Mouse (Mus musculus): ENCODE data around the gene Suv39h1.
"Not testable (repeated sequence)": the region's sequence is repeated elsewhere in the genome, so short reads cannot be mapped to it uniquely, and the experiment has no call there.

Suv39h1 gene

DNA sequence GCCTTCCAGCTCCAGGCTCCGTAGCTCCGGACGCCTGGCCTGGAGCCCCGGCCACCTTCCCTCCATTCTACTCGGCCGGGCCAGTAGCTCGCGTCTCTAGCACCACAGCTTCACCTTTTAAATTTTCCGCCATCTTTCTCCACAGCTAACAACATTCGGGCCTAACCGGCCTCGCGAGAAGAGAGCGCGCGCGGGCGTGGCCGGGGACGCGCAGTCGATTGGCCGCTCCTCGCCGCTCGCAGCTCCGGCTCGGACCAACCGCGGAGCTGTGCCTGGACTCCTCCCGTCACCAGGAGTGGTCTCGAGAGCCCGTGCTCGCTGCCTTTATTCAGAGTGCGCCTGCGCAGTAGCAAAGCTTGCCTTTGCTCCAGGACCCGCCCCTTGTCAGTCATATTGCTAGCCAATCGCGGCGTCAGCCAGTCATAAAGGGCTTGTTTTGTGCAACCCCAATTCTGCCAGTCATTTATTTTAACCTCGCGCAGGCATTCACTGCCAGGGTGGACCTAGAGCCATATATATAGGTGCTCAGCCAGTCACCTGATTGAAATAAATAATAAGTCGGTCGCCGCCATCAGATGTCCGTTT, at the start of gene Suv39h1:
Gene Suv39h1 (minus strand): TSS at position 331 of the 585 bp plus-strand sequence.
- DNase-seq (ENCODE audit: low read depth in 2 of 2, low spot score in 2 of 2): peak; percentile 85 to 87

DNA sequence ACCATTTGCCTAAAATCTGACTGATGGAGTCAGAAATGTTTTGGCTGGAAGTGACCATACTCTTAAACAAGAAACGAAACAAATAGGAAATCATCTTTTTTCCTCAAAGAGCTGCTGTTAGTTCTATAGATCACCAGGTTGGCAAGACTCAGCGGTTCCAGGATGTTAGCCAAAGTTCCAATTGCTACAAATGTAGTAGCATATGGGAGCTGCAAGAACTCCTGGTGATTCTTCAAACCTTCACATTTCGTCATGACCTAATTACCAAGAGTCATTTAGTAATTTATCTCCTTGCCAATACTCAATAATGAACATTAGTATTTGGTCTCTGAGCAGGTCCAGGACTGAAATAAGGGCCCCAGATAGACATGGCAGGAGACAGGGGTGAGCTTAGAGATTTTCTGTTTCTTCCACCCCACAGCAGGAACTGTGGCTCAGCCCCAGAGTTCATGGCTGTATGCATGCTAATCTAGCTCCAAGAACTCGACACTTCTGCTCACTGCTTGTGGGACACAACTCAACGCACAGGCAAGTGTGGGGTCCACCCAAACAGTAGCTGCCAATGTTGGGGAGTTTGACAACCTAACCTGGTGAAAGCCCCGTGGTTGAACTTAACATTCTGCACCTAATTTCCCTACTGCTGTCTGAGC, 49.4 kb upstream of the Suv39h1 start:
- DNase-seq (ENCODE audit: low read depth in 2 of 2, low spot score in 2 of 2): no peak

GRCm38 (mm10) chrX:8117264-8117663, 42.7 kb upstream of the Suv39h1 start:
- no peak for DNase-seq (ENCODE audit: low read depth in 2 of 2, low spot score in 2 of 2)

GRCm38 (mm10) chrX:8115275-8115674, 40.7 kb upstream of the Suv39h1 start:
- DNase-seq (ENCODE audit: low read depth in 2 of 2, low spot score in 2 of 2): no peak

GRCm38 (mm10) chrX:8105019-8105418, 30.5 kb upstream of the Suv39h1 start:
- no peak for DNase-seq (ENCODE audit: low read depth in 2 of 2, low spot score in 2 of 2)

GRCm38 (mm10) chrX:8102213-8102668, 27.7 kb upstream of the Suv39h1 start:
- no peak for DNase-seq (ENCODE audit: low read depth in 2 of 2, low spot score in 2 of 2)

DNA sequence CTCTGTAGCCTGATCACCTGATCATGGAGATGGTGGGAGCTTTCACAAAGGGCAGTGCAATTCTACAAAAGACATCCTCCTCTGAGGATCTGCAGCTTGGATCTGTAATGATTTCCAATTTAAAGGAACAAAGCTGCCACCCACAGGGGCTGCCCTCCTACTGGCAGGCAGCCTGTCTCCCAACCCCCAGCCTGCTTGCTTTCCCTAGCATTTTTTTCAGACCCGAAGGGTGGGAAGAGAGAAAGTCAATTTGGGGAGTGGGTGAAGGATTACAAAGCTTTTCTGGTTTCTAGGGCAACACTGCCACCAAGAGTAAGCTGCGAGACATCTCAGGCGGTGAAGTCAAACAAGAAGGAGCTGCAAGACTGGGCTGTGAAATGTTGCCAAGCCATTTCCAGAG, 26.5 kb upstream of the Suv39h1 start:
- DNase-seq (ENCODE audit: low read depth in 2 of 2, low spot score in 2 of 2): no peak

DNA sequence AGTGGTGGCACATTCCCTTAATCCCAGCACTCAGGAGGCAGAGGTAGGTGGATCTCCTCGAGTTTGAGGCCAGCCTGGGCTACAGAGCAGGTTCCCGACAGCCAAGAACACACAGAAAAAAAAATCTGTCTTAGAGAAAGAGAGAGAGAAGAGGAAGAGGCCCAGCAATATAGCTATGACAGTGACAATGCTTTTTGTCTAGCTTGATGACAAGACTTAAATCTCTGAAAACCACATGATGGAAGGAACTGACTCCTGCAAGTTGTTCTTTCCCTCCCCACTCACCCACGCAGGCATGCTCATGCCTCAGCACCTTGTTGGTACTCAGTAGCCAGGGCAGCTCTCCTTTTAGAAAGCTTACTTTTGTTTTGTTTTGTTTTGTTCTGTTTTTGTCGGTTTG, 24.9 kb upstream of the Suv39h1 start:
- DNase-seq (ENCODE audit: low read depth in 2 of 2, low spot score in 2 of 2): no peak

DNA sequence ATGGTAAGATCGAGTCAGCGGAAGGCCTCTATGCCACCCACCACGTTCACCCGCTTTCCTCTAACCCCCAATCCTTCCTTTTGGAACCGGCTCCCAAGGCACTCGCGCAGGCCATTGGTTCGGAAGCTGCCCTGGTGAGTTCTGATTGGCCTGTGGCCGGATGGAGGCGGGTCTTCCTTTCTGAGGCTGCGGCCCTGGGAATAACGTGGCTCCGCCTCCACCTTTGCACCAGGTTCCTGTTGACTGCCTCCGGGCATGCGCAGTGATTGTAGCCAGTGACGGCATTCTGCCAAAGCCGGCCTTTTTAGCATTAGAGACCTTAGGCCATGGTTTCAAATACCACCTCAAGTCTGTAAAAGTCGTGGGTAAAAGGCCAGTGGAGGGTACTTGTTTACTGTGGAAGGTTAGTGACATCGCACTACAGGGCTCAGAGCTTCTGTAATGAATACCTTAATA, 22.3 kb upstream of the Suv39h1 start:
- DNase-seq (ENCODE audit: low read depth in 2 of 2, low spot score in 2 of 2): peak; percentile 88 to 91

GRCm38 (mm10) chrX:8096068-8096786, 21.7 kb upstream of the Suv39h1 start:
- peak; percentile 77 to 90 for DNase-seq (ENCODE audit: low read depth in 2 of 2, low spot score in 2 of 2)

DNA sequence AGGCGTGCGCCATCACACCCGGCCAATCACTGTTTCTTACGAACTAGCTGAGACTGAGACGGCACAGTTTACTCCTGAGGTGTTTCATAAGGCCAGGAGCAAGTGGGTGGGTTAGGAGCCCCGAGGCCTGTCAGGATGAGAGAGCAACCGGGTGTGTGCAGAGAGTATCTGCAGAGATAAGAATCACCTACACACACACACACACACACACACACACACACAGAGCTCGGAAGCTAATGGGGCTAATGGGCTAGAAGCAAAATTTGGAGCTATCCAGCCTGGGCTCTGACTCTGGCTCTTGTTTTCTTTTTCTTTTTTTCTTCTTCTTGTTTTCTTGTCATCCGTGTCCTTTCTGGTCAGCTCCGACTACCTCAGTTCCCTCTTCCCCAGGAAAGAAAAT, 21.0 kb upstream of the Suv39h1 start:
- no peak for DNase-seq (ENCODE audit: low read depth in 2 of 2, low spot score in 2 of 2)

DNA sequence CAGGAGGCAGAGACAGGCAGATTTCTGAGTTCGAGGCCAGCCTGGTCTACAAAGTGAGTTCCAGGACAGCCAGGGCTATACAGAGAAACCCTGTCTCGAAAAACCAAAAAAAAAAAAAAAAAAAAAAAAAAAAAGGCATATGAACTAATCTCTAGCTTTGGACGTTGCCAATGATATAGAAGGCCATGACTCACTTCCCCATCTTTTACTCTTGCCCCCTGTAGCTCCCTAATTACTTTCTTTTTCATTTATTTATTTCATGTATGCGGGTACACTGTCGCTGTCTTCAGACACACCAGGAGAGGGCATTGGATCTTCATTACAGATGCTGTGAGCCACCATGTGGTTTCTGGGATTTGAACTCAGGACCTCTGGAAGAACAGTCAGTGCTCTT, 16.4 kb upstream of the Suv39h1 start:
- DNase-seq (ENCODE audit: low read depth in 2 of 2, low spot score in 2 of 2): not testable (repeated sequence)

DNA sequence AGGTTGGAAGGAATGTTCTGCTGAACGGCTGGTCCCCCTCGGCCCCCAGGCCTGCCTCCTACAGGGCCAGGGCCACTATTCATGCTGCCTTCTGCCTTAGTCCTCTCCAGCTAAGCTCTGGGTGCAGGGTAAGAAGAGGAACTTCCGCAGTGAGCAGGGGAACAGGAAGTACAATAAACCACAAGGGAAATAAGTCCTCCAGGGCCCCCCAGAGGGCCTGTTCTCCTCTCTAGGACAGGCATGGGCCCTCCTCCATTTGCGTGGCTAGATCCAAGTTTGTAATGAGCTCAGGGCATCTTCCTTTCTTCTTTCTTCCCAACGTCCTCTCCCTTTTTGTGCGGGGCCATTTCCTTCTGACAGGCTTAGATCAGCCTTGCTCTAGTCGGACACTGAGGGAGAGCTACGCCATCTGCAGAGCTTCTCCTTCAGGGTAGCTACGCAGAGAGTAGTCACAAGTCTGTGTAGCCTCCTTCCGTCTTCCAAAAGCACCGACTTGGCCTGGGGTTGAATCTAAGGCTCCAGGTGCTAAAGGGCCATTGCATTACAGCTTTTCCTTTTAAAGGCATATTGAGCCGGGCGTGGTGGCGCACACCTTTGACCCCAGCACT, 15.9 kb upstream of the Suv39h1 start, which contains the start of gene Was:
Gene Was (minus strand): TSS at position 153 of the 608 bp plus-strand sequence.
- DNase-seq (ENCODE audit: low read depth in 2 of 2, low spot score in 2 of 2): peak; percentile 30 to 46

- DNase-seq (ENCODE audit: low read depth in 2 of 2, low spot score in 2 of 2): no peak
Observed at GRCm38 (mm10) chrX:8089746-8090145, 15.2 kb upstream of the Suv39h1 start.

DNA sequence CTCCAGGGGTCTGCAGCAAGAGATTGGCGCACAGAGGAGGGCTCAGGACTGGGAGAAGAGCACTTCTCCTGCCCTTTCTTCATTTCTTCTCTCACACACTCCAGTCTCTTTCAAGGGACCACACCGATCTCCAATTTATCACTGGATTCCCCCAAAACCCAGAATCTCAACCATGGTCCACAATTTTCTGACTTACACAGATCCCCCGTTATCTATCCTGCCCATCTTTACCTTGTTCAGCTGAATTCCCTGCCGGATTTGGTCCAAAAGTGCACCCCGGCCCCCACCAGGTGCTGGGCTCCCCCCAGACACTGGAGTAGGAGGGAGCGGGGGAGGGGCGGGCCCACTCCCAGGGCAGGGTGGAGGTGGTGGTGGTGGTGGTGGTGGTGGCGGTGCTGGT, 11.1 kb upstream of the Suv39h1 start:
- DNase-seq (ENCODE audit: low read depth in 2 of 2, low spot score in 2 of 2): no peak

DNA sequence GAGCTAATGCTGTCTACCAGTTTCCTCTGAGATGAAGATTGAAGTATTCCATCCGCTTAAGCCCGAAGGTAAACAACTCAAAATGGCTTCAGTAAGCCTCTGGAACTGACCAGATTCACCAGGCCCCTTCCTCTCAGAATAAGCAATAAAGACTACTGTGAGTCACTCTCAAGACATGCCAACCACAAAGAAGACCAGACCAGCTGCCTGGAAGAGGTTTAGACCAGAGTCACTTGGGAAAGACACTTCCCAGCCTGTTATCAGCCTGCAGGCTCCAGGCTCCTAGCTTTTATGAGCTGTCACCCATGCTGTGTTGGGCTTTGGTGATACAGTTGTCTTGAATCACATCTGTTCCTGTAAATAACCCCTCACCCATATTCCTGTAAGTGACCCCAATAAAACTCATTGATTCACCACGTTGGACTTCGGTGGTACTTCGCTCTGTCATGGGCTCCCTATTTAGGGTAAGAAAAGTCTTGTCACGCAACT, 10.3 kb upstream of the Suv39h1 start:
- DNase-seq (ENCODE audit: low read depth in 2 of 2, low spot score in 2 of 2): no peak

DNA sequence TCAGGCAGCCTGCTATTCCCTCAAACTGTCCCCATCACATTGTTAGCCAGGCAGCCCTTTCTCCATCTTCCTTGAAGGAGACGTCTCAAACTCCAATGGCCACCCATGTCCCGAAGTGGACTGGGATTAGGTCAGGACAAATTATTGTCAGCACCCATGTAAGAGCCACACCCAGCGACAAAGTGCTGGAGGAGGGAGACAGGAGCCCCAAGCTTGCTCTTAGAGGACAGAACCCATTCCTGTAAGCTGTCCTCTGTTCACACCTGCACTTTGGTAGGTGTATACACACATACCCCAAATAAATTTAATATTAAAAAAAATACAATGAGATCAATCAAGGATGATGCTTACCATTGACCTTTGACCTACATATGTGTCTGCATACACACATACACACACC, 544 bp upstream of the Suv39h1 start:
- DNase-seq (ENCODE audit: low read depth in 2 of 2, low spot score in 2 of 2): no peak

- DNase-seq (ENCODE audit: low read depth in 2 of 2, low spot score in 2 of 2): peak; percentile 9 to 15
Observed at GRCm38 (mm10) chrX:8073881-8074429, 605 bp downstream of the Suv39h1 start.

- no peak for DNase-seq (ENCODE audit: low read depth in 2 of 2, low spot score in 2 of 2)
Observed at GRCm38 (mm10) chrX:8069166-8069565, 5.4 kb downstream of the Suv39h1 start.

- DNase-seq (ENCODE audit: low read depth in 2 of 2, low spot score in 2 of 2): not testable (repeated sequence)
Observed at GRCm38 (mm10) chrX:8051044-8051781, 23.3 kb downstream of the Suv39h1 start.
